Mouse (Mus musculus) adrenal gland, postnatal 25 days (tissue): ENCODE data around the gene Timp2. TPM values are rescaled to one million over a fixed set of nuclear protein-coding genes. Genes with fewer than 3 reads are reported as not detected.

Experiments used
- total RNA-seq: library from RNA; stranded (reverse); gene quantifications from 2 replicates; pipeline ENCODE4 v1.2.3, GENCODE M21; 2021

Timp2 gene
- total RNA-seq, 1 experiment from 2014 or later = 51.3 TPM

Other genes with a start within 250 kb of the Timp2 start
- gene Dnah17, start 225.1 kb downstream of the Timp2 start, total RNA-seq = 0.03 TPM in 1 of 2 replicates, not detected in the other
- gene Cyth1, start 107.1 kb downstream of the Timp2 start, total RNA-seq = 28.9 and 42.2 TPM in 2 replicates
- gene Usp36, start 65.5 kb downstream of the Timp2 start, total RNA-seq = 23.1 and 25.0 TPM in 2 replicates
- 1.1 and 3.4 TPM in 2 replicates for gene Cep295nl, start 13.2 kb downstream of the Timp2 start, total RNA-seq
- gene Lgals3bp, start 46.4 kb upstream of the Timp2 start, total RNA-seq = 57.9 and 86.6 TPM in 2 replicates
- 35.1 and 40.1 TPM in 2 replicates for gene Cant1, start 63.3 kb upstream of the Timp2 start, total RNA-seq
- 11.8 and 18.8 TPM in 2 replicates for gene C1qtnf1, start 72.5 kb upstream of the Timp2 start, total RNA-seq
- gene Engase, start 121.1 kb upstream of the Timp2 start, total RNA-seq = 19.0 and 32.0 TPM in 2 replicates